Mouse (Mus musculus): ENCODE results near the gene Cacna2d1. TPM values are rescaled to one million over a fixed set of nuclear protein-coding genes. Genes with fewer than 3 reads are reported as not detected.

Gene Cacna2d1
- polyA plus RNA-seq, 2 experiments from 2014 or later = not detected

- ATAC-seq = no peak
Observed at GRCm38 (mm10) chr5:15985228-15985858, 50.9 kb downstream of the Cacna2d1 start.

DNA sequence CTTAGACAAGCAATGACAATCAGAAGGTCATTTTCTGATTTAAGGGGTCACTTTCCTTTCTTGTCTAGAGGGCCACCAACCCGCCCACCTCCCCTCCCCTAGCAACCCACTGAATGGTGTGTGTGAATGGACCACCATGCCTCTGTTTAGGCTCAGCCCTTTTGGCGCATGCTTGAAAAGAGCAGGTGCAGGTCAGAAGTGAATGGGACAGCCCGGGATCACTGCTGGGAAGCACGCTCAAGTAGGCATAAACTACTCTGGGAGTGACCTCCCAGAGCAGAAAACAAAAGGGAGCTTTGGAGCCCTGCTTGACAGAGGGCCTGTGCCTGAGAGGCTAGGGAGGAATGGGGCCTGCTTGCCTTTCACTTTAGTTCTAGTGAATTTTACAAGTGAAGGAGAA is 51.4 kb downstream of the Cacna2d1 start:
- ATAC-seq = no peak

DNA sequence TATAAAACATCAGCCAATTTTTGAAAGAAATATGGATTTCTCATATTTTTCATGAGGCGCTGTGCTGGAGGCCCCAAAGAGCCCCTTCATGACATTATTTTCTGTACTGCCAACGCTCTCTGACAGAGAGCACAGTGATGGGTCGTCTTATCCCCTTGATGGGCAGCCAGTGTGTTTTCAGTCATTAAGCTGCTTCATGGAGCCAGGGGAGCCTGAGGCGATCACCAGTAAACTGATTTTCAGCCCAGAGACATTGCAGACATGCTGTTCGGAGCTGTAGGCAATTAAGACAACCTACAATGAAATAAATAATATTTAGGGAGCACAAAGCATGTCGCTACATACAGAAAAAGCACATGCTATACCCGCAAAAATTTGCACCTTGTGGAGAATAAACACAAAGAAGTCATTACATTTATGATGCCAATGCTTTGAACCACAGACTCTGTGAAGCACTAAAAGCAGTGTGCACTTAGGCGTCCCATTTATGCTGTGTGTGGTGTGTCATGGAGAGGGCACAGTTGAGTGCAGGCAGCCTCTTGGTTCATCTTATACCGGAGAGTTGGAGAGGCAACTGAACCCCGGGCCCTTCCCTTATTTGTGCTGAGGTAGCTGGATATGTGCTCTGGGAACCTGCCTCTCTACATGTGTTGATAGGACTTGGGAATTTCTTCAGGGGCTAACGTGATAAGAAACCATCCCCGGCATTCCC is 57.1 kb downstream of the Cacna2d1 start:
- no peak for ATAC-seq

- no peak for ATAC-seq
Observed at GRCm38 (mm10) chr5:15993252-15993944, 58.9 kb downstream of the Cacna2d1 start.

DNA sequence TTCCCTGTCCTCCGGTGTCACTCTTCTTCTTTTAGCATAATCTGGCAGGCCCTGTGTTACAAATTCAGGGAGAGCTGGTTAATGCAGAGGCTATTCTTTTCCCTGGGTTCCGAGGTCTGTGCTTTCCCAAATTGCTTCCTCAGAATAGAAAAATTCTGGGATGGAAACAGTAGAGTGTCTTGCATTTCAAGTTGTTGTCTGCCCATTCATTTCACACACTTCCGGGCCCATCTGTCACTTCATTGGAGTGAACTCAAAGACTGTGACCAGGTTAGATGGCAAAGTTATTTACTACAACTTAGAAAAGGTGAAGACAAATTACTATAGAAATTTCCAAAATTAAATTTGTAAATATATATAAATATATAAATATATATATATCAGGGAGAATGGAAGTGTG is 62.7 kb downstream of the Cacna2d1 start:
- no peak for ATAC-seq

DNA sequence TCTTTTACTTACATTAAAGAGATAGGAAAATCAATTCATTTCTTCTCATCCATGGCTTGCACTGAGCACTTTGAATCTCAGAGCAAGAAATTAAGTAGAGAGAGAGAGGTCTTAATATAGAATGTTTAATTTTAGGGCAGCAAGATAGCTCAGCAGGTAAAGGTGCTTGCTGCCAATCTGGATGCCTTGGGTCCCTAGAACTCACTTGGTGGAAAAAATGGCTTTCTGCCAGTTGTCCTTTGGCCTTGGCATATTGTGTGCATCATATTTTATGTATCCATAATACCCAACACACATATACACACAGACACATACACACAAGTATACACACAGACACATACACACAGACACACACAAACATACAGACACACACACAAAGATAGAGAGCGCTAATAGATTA is 63.3 kb downstream of the Cacna2d1 start:
- ATAC-seq = no peak

DNA sequence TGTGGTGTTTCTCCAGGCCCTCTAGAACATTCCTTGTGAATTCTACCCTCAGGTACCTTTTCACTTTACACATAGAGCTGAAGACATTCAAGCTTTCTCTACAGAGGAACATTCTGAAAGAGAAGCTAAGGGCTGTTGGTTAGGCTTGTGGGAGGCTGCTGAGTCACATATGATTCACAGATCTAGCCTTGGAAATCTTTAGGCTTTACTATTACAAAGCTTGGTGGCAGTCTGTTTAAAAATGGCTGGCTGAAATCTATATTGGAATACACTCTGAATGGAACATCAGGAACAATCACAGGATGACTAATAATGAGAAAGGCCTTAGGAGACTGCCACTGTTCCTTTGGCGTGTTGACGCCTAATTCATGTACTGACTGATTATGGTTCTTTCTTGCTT is 66.4 kb downstream of the Cacna2d1 start:
- ATAC-seq = no peak

DNA sequence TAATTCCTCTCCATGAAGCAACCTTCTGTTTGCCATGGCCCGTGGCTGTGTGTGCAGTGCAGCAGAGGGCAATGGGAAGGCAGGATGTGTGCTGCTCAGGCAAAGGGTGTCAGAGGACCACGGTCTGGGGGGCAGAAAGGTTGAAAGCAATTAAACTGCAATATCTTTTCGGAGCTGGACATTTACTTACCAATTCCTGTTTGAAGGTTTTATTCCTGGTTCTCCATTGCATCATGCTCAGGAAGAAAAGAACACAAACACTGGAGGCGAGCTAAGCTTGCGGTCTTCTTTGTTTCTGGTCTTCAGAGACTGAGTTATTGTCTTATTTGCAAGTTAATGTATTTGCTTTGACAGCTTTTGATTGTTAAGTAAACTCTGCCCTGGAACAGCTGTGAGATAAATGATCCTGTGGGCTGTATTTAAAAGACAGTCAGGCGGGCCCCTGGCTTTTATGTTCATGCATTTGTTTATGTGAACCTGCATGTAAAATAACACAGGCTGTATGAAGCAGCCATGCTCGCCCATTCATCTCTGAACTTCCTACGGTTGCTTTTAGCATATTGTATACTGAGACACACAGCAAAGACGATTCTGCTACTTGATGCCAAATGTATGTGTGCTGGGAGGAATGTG is 68.1 kb downstream of the Cacna2d1 start:
- no peak for ATAC-seq

- ATAC-seq = no peak
Observed at GRCm38 (mm10) chr5:16004305-16004704, 69.8 kb downstream of the Cacna2d1 start.

GRCm38 (mm10) chr5:16006964-16007363 is 72.5 kb downstream of the Cacna2d1 start:
- no peak for ATAC-seq

DNA sequence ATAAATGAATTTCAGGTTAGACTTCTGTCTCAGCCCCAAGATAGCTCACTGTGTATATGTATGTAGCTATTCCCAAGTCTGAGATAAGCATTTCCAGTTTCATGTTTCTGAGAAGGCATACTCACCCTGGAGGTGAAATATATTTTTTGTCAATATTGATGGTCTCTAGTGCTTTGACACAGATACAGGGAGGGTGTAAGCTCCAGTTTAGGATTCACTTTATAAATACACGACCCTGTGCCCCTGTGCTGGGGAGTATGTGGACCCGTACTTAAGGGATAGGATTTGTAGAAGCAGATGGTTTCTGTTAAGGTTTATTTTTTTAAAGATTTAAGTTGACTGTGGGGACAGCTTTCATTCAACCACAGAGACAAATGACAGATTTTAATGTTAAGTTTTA is 79.2 kb downstream of the Cacna2d1 start:
- no peak for ATAC-seq

DNA sequence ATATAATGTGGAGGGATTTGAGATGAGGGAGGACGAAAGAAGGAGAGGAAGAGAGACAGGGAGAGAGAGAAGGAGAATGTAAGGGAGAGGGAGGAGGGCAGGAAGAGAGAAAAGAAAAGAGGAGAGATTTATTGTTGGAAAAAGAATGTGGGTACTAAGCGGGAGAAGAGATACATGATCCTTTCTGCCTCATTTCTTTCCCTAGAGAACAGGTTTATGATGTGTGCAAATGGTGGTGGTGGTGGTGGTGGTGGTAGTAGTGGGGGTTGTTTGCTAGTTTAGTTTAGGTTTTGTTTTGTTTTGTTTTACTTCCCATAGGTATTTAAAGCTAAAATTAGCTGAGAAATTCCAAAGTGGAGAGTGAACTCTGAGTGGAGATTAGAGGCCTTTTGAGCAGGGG is 79.9 kb downstream of the Cacna2d1 start:
- no peak for ATAC-seq

DNA sequence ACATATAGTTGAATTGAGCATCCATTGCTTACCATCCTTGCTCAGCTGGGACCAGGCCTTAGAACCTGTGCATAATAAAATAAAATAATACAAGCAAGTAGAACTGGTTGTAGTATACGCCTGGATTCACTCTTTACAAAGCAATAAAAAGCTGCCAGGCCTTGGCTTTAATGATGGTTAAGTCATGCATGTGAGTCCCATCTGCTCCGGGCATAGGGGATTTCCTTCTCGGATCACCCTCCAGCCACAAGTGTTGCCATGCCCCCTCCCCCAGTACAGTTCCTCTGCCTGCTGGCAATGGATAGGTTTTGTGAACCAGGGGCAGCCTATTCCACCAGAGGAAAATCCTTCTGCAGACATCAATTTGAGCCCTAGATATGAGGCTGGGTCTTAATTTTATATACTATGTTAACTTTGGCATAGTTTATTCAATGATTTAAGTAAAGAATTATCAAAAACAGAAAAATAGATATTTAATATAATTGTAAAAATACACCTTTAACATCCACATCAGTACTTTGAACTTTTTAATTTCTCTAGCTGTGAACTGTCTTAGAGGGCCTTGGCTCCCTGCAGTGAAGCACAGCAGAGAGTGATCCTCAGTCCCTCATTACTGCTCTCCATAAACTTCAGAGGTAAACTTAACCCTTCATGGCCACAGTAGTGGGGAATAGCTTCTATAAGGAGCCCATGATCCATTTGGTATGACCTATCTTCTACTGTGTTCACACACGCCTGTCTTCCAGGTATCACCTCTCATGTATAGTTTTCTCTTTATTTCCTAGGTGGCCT is 90.3 kb downstream of the Cacna2d1 start:
- no peak for ATAC-seq

GRCm38 (mm10) chr5:16028881-16029280 is 94.4 kb downstream of the Cacna2d1 start:
- ATAC-seq = no peak

DNA sequence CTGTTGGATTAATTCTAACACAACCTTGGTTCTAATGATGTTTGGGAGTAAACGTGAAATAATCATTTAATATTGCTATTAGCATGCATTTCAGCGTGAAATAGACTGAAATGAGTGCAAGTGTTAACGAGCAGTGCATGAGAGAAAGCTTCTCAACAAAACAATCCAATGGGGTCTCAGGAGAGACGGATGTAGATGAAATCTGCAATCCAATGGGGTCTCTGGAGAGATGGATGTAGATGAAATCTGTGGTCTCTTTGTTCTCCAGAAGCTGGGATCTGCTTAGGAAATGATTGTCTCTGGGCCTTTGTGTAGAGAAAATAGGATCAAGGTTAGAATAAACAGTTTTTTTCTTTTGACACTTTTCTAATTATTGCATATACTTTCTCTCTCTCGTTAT is 95.0 kb downstream of the Cacna2d1 start:
- no peak for ATAC-seq

DNA sequence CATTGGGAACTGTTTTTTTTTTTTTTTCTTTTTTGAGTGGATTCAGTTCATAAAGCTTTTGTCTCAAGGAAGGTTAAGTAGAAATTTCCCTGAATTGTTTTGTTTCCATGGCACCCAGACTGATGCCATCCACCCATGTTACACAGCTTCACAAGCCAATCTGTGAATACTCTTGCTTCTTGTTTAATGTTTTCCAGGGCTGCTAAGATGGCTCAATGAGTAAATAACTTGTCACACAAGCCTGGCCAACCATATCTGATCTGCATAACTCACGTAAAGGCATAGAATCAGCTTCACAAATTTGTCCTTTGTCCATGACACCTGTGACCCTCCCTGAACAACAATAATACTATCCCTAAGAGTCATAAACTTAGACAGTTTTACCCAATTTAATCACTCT is 99.1 kb downstream of the Cacna2d1 start:
- ATAC-seq = no peak

- no peak for ATAC-seq
Observed at GRCm38 (mm10) chr5:16035259-16035658, 100.8 kb downstream of the Cacna2d1 start.

GRCm38 (mm10) chr5:16045147-16045878 is 110.8 kb downstream of the Cacna2d1 start:
- no peak for ATAC-seq

DNA sequence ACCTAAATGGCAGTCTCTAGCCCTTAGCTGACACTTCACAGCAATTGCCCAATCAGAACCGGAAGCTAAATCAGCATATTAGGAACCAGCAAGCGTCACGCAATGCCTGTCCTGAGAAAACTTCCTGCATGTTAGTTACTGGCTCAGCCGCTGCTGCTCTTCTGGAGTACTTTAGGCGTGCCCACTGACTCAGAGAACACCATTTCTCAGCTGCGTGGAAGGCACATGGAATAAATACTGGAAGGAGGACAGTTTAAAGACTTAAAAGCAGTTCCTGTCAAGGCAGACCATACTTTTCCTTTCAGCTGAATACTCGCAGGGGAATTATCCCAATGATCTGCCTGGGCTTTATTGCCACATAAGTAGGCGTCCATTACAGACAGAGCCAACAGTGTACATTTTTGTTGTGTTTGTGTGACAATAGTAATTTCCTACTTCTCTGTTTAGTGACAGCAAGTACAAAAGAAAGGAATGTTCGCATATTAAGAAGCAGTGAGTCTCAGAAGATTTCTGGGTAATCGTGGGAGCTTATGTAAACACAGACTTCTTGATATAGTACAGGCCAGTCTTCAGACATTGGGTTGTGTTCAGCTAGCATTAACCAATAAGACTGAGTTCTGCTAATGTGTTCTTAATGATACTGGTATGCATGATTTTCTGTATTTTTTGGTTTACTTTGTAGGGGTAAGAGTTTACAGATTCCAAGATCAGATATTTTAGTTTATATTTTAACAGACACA is 113.1 kb downstream of the Cacna2d1 start:
- no peak for ATAC-seq

DNA sequence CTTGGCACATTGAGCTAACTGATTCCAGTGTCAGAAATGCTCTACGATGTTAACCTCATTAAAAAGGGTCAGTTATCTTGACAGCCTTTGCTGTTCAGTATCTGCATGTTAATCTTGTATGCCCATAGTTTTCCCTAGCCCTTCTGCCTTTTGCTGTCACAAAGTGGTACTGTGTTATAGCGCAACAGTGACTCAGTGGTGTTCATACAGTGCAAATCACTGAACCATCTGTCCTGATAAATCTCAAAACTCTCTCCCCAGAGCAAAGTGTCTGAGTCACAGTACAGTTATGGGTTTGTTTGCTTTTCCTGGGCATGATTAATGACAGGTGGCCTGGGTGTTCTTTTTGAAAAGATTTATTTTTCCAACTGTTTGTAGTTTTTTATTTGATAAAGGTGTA is 122.3 kb downstream of the Cacna2d1 start:
- ATAC-seq = no peak

DNA sequence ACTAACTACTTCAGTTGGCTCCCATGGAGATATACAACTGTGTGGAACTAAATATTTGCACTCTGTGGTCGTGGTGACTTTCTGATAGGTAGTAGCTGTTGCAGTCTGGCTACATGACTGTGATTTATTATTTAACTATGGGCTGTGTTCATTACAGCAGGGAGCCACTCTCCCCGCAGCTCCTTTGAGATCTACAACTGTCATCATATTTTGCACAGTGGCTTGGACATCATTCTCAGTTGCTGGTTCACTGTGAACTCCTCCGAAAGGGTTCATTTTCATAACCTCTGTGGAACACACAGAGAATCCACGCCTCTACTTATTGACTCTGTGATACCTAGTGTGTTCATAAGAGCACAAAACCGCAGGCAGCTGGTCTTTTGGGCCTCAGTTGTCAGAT is 128.3 kb downstream of the Cacna2d1 start:
- ATAC-seq = no peak
